Mouse (Mus musculus): ENCODE results near the gene 1700007K13Rik. TPM values are rescaled to one million over a fixed set of nuclear protein-coding genes. Genes with fewer than 3 reads are reported as not detected.
"Not testable (repeated sequence)": the region's sequence is repeated elsewhere in the genome, so short reads cannot be mapped to it uniquely, and the experiment has no call there.

Gene 1700007K13Rik
- polyA plus RNA-seq, 1 experiment from 2014 or later: 1.3 TPM

- no peak within 1 kb of the TSS for H3K4me2 ChIP-seq (replicated peaks)
- no peaks in the 10 kb centered on the region for H3K4me1 ChIP-seq (replicated peaks)
- no peaks in the 10 kb centered on the region for H3K27me3 ChIP-seq
- H3K9ac ChIP-seq (replicated peaks): no peak within 1 kb of the TSS
- H3K36me3 ChIP-seq: no peaks in the 10 kb centered on the region
- H3K9me3 ChIP-seq: no peaks in the 10 kb centered on the region
- H3K27ac ChIP-seq: no peak within 1 kb of the TSS
- no peak within 1 kb of the TSS for H3K4me3 ChIP-seq (replicated peaks)
- ATAC-seq: no peak
- WGBS: 77% methylated on average over 5 of the region's 5 CpGs
Observed at GRCm38 (mm10) chr2:28496671-28497070, 30.5 kb upstream of the 1700007K13Rik start, which contains the start of gene Gbgt1. Gbgt1 (plus strand) TSS chr2:28496891.

- no peak overlapping the region for H3K4me2 ChIP-seq (replicated peaks)
- H3K4me3 ChIP-seq (replicated peaks): no peak overlapping the region
- no peaks in the 10 kb centered on the region for H3K4me1 ChIP-seq (replicated peaks)
- no peak overlapping the region for H3K27ac ChIP-seq
- H3K9me3 ChIP-seq: no peaks in the 10 kb centered on the region
- ATAC-seq: no peak
- H3K27me3 ChIP-seq: no peaks in the 10 kb centered on the region
- WGBS: 89% methylated on average over 16 of the region's 16 CpGs
- H3K9ac ChIP-seq (replicated peaks): no peak overlapping the region
- H3K36me3 ChIP-seq: no peaks in the 10 kb centered on the region
Observed at GRCm38 (mm10) chr2:28495801-28496595, 29.9 kb upstream of the 1700007K13Rik start.

DNA sequence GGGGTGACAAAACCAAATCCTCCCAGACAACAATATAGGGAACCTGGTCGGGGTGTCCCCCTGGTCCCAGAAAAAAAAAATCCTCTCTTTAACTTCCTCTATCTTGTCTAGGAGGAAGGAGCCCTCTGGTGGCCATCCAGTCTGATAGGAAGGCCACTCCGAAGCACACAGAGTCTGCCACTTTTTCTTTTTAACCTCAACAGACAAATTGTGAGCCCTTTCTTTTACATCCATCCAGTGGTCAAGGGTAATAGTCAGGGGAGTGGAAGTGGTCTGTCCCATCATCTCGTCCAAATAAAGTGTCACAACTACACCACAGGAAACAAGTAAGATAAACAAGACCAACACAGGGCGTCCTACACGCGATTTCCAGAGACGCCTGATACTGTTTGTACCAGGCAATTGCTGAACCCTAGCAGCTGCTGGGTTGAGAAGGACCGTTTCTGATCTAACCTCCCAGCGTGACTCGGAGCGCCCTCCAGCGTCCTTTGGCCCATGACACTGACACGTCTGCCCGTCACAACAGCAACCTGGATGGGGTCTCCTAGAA is 29.1 kb upstream of the 1700007K13Rik start:
- no peak for ATAC-seq
- 90% methylated on average over 14 of the region's 14 CpGs for WGBS
- H3K4me3 ChIP-seq (replicated peaks): no peak overlapping the region
- no peak overlapping the region for H3K4me2 ChIP-seq (replicated peaks)
- H3K4me1 ChIP-seq (replicated peaks): no peaks in the 10 kb centered on the region
- H3K9me3 ChIP-seq: no peaks in the 10 kb centered on the region
- no peaks in the 10 kb centered on the region for H3K36me3 ChIP-seq
- no peaks in the 10 kb centered on the region for H3K27me3 ChIP-seq
- H3K9ac ChIP-seq (replicated peaks): no peak overlapping the region
- H3K27ac ChIP-seq: no peak overlapping the region

GRCm38 (mm10) chr2:28494521-28494920 is 28.4 kb upstream of the 1700007K13Rik start:
- no peaks in the 10 kb centered on the region for H3K36me3 ChIP-seq
- no peak overlapping the region for H3K9ac ChIP-seq (replicated peaks)
- no peaks in the 10 kb centered on the region for H3K27me3 ChIP-seq
- H3K9me3 ChIP-seq: no peaks in the 10 kb centered on the region
- H3K27ac ChIP-seq: no peak overlapping the region
- WGBS: 87% methylated on average over 2 of the region's 2 CpGs
- H3K4me2 ChIP-seq (replicated peaks): no peak overlapping the region
- no peak for ATAC-seq
- no peaks in the 10 kb centered on the region for H3K4me1 ChIP-seq (replicated peaks)
- H3K4me3 ChIP-seq (replicated peaks): no peak overlapping the region

- H3K36me3 ChIP-seq: no peaks in the 10 kb centered on the region
- H3K4me1 ChIP-seq (replicated peaks): no peaks in the 10 kb centered on the region
- no peak overlapping the region for H3K4me3 ChIP-seq (replicated peaks)
- no peak for ATAC-seq
- H3K27me3 ChIP-seq: no peaks in the 10 kb centered on the region
- 88% methylated on average over 2 of the region's 2 CpGs for whole genome bisulfite sequencing
- H3K9me3 ChIP-seq: no peaks in the 10 kb centered on the region
- H3K4me2 ChIP-seq (replicated peaks): no peak overlapping the region
- no peak overlapping the region for H3K27ac ChIP-seq
- H3K9ac ChIP-seq (replicated peaks): no peak overlapping the region
Observed at GRCm38 (mm10) chr2:28483861-28484260, 17.7 kb upstream of the 1700007K13Rik start.

DNA sequence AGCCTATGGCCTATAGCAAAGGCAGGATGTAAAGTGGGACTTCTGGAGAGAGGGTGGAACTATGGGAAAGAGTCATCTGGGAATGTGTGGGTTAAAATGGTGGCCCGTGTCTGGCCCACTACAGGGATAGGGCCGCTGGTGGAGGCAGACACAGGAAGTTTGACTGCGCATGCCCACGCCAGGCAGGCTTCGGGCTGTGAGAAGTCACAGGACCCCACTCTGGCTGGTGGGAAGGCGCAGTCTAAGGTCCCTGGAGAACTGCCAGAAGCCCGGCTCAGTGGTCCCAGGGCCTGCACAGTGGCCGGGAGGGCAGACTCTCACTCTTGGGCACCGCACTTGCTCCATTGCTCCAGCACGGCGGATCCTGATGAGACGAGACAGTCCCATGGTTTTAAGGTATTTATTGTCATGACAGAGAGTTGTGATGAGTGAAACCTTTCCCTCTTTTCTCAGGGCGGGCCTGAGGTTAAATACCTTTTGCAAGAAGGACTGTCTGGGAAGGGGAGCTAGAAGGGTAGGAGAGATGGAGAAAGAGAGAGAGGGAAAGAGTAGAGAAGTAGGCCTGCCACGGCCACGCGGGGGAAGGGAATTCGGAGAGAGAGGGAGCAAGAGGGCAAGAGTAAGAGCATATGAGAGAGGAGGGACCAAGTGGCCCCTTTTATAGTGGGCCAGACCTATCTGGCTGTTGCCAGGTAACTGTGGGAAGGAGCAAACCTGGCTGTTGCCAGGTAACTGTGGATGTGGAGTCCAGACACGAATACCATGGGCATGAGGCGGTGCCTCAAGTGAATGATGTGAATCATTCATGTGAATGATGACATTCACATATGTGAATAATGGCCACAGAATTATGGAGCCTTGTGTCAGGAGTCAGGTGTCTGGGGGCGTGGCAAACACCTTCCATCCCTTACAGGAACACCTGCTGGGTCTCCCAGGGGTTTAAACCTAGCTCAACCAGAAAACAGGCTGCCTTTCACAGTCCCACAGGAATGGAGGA is 13.4 kb upstream of the 1700007K13Rik start:
- Histone ChIP-seq H3K9ac (replicated peaks) (no peak overlapping the region), H3K9me3 (no peaks in the 10 kb centered on the region), H3K4me1 (replicated peaks) (no peaks in the 10 kb centered on the region), H3K4me2 (replicated peaks) (no peak overlapping the region), H3K27me3 (no peaks in the 10 kb centered on the region), H3K36me3 (no peaks in the 10 kb centered on the region), H3K27ac (no peak overlapping the region), H3K4me3 (replicated peaks) (no peak overlapping the region)
- WGBS: 84% methylated on average over 20 of the region's 20 CpGs
- no peak for ATAC-seq

GRCm38 (mm10) chr2:28477993-28478392 is 11.9 kb upstream of the 1700007K13Rik start:
- H3K27ac ChIP-seq; H3K27me3 ChIP-seq; H3K4me1 ChIP-seq (replicated peaks); ATAC-seq; H3K9ac ChIP-seq (replicated peaks); H3K4me2 ChIP-seq (replicated peaks); H3K4me3 ChIP-seq (replicated peaks); H3K36me3 ChIP-seq; H3K9me3 ChIP-seq: not testable (repeated sequence)
- WGBS: 96% methylated on average over 5 of the region's 5 CpGs

DNA sequence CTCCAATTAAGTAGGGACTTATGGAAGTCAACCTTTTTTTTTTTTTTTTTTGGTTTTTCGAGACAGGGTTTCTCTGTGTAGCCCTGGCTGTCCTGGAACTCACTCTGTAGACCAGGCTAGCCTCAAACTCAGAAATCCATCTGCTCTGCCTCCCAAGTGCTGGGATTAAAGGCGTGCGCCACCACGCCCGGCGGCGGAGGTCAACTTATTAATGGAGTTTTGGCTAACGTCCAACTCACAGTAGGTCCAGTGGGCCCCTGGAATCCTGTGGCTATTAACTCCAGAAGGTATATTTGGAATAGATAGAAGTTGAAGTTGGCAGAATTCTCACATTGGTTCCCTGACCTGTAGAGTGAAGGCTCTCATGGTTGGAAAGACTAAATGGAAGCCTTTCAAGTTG is 5.9 kb upstream of the 1700007K13Rik start:
- H3K36me3 ChIP-seq: peaks cover 45% of the 10 kb centered on the region
- not testable (repeated sequence) for H3K27ac ChIP-seq; H3K4me1 ChIP-seq (replicated peaks); H3K9me3 ChIP-seq; H3K4me2 ChIP-seq (replicated peaks); H3K9ac ChIP-seq (replicated peaks); H3K27me3 ChIP-seq; ATAC-seq; H3K4me3 ChIP-seq (replicated peaks)
- 96% methylated on average over 8 of the region's 8 CpGs for WGBS

DNA sequence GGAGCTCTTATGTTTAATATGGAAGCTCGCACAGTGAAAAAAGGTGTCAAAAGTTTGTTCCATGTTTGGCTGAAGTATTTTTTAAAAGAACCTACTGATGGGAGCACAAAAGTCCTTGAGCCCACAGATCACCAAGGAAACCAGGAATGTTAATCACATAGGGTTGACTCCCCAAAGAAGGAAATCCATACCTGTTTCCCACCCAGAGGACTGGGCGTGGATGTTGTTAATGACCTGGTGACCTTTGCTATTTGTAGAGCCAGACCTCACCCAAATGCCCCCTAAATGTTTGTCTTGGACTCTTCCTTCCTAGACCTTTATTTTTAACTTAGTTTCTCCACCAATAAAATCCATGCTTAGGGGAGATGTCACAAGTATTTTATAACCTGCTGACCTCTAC is 4.5 kb upstream of the 1700007K13Rik start:
- Histone ChIP-seq H3K9me3 (0 out of 2 replicates have a peak, but pooled peaks cover 5% of the 10 kb centered on the region), H3K36me3 (peaks cover 45% of the 10 kb centered on the region), H3K27ac (no peak overlapping the region), H3K4me3 (replicated peaks) (no peak overlapping the region), H3K4me2 (replicated peaks) (no peak overlapping the region), H3K4me1 (replicated peaks) (peaks cover 19% of the 10 kb centered on the region), H3K27me3 (0 out of 2 replicates have a peak, but pooled peaks cover 2% of the 10 kb centered on the region), H3K9ac (replicated peaks) (no peak overlapping the region)
- ATAC-seq: no peak
- WGBS: 96% methylated on average over 2 of the region's 2 CpGs

GRCm38 (mm10) chr2:28469461-28469860 is 3.3 kb upstream of the 1700007K13Rik start:
- Histone ChIP-seq H3K4me1 (replicated peaks) (peaks cover 19% of the 10 kb centered on the region), H3K27me3 (peaks cover 11% of the 10 kb centered on the region; the same call in 1 of the 2 replicates), H3K9ac (replicated peaks) (no peak overlapping the region), H3K9me3 (0 out of 2 replicates have a peak, but pooled peaks cover 5% of the 10 kb centered on the region), H3K36me3 (peaks cover 45% of the 10 kb centered on the region), H3K4me3 (replicated peaks) (no peak overlapping the region), H3K27ac (no peak overlapping the region), H3K4me2 (replicated peaks) (no peak overlapping the region)
- over 99% methylated on average over 14 of the region's 14 CpGs for WGBS
- ATAC-seq: no peak

DNA sequence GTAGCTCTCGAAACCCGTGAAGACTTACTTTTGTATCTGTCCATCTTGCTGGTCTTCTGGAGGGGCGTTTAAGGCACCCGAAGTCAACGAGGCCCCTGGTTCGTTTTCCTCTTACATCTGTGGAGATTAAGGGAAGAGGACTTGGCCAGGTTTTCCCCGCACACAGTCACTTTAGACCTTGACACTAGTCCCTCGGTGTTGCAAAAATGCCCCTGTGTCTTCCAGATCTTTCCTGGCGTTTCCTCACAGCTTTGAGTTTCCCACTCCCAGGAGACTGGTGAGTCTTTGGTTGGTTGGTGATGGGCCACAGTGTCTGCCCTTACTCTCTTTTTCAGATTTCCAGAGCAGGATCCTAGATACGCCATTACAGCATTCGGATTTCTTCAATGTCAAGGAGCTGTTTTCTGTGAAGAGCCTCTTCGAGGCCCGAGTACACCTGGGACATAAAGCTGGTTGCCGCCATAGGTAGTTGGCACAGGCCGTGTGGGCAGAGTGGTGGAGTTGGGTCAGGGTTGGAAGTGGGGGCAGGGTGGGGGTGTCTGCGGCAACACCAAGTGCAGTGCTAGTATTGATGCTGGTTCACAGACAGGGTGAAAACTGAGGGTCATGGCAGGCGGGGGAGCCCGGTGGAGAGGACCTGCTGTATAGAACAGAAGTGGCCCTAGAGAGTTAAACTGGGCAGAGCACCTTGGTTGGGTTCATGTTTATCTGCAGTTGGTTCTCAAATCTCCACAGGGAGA is 2.5 kb upstream of the 1700007K13Rik start:
- H3K27me3 ChIP-seq: peaks cover 11% of the 10 kb centered on the region; the same call in 1 of the 2 replicates
- H3K9ac ChIP-seq (replicated peaks): peak overlapping the region; percentile 96
- ATAC-seq: no peak
- H3K36me3 ChIP-seq: peaks cover 45% of the 10 kb centered on the region
- 51% methylated on average over 18 of the region's 18 CpGs for WGBS
- H3K4me1 ChIP-seq (replicated peaks): peaks cover 19% of the 10 kb centered on the region
- H3K27ac ChIP-seq: no peak overlapping the region
- H3K9me3 ChIP-seq: 0 out of 2 replicates have a peak, but pooled peaks cover 5% of the 10 kb centered on the region
- peak overlapping the region; percentile 90 for H3K4me2 ChIP-seq (replicated peaks)
- peak overlapping the region; percentile 97 for H3K4me3 ChIP-seq (replicated peaks)

Measured in midbrain, embryonic 13.5 days (tissue).